Mouse (Mus musculus) heart, adult 2 months (tissue): ENCODE results near the gene Cadm3. TPM values are rescaled to one million over a fixed set of nuclear protein-coding genes. Genes with fewer than 3 reads are reported as not detected.

Source experiments
- DNase-seq, 2 experiments: peaks; one replicate each; pipeline ENCODE4 v3.0.0; 2021
- H3K27ac ChIP-seq: fragments of 200-600 bp; 2 replicates; pipeline ENCODE4 v1.8.1; 2022
- H3K27me3 ChIP-seq: fragments of 200-500 bp; 2 replicates; pipeline ENCODE4 v1.6.1; 2012; ENCODE audit warnings: mild to moderate bottlenecking, low read length, inconsistent platforms, mixed read lengths; ENCODE audit not compliant: control insufficient read depth, insufficient read depth
- H3K36me3 ChIP-seq: fragments of 200-500 bp; 2 replicates; pipeline ENCODE4 v1.6.1; 2012; ENCODE audit warnings: low read length, inconsistent platforms; ENCODE audit not compliant: control insufficient read depth, insufficient read depth
- H3K4me1 ChIP-seq: fragments of 200-500 bp; 2 replicates; pipeline ENCODE4 v1.6.1; 2011; ENCODE audit warnings: low read length; ENCODE audit not compliant: control insufficient read depth, insufficient read depth
- H3K4me3 ChIP-seq: fragments of 200-600 bp; 2 replicates; pipeline ENCODE4 v1.8.1; 2022
- H3K79me2 ChIP-seq: fragments of 200-500 bp; replicated peaks from 2 replicates; pipeline ENCODE4 v1.6.1; 2012; ENCODE audit warnings: mild to moderate bottlenecking, inconsistent platforms, low read length, moderate library complexity, mixed read lengths; ENCODE audit not compliant: control insufficient read depth, insufficient read depth
- H3K9ac ChIP-seq: fragments of 200-500 bp; 2 replicates; pipeline ENCODE4 v1.6.1; 2012; ENCODE audit warnings: low read depth, mild to moderate bottlenecking, control low read depth, inconsistent platforms, low read length, mixed read lengths
- CTCF ChIP-seq: fragments of 200-600 bp; IDR thresholded peaks from 2 replicates; pipeline ENCODE4 v1.8.1; 2022; ENCODE audit warnings: antibody characterized with exemption, mild to moderate bottlenecking, moderate library complexity
- EP300 ChIP-seq: fragments of 200-500 bp; IDR thresholded peaks from 2 replicates; pipeline ENCODE4 v1.6.1; 2011; ENCODE audit warnings: low read depth, low read length, control low read depth; ENCODE audit not compliant: insufficient read depth
- POLR2A ChIP-seq: fragments of 200-500 bp; IDR thresholded peaks from 2 replicates; pipeline ENCODE4 v1.6.1; 2011; ENCODE audit warnings: mild to moderate bottlenecking, low read depth, low read length, control low read depth; ENCODE audit not compliant: insufficient read depth
- WGBS: fragments of 180-500 bp; shearing (Covaris S2); methylation state at CpG from one replicate; pipeline ENCODE4 v1.1.7; 2018; 5-methylcytosine and 5-hydroxymethylcytosine counted together
- intact Hi-C: fragments of 180-260 bp; cut with DNase I; formaldehyde crosslinking; loops from one replicate; pipeline ENCODE4 v1.15.1; 2025
- long read RNA-seq: library from polyadenylated mRNA; stranded (forward); transcript quantifications from one replicate; pipeline ENCODE4 v2.0.0, GENCODE M21; 2021
- polyA plus RNA-seq: library from polyadenylated mRNA; depleted of rRNA; stranded (reverse); fragments of >200 nt; gene quantifications from 2 replicates; pipeline ENCODE4 v1.2.3, GENCODE M21; 2012; rRNA removed
- total RNA-seq, 2 experiments: library from RNA; stranded (reverse); gene quantifications; 2 replicates each; pipeline ENCODE4 v1.2.3; 2021

The Cadm3 gene
- total RNA-seq (1 to 10 TPM; 1.6 to 2.6 TPM), polyA plus RNA-seq (4.1 and 8.1 TPM in 2 replicates)
- long read RNA-seq, result 0 reads

- Histone ChIP-seq H3K27ac (no peak within 1 kb of the TSS), H3K36me3 (no peaks in the 10 kb centered on the region), H3K9ac (no peak within 1 kb of the TSS), H3K27me3 (peaks cover 9% of the 10 kb centered on the region), H3K79me2 (no peaks in the 10 kb centered on the region), H3K4me3 (no peak within 1 kb of the TSS), H3K4me1 (no peaks in the 10 kb centered on the region)
- DNase-seq, result peak; percentile 17 to 27
- intact Hi-C loops, result no loop called here
- WGBS, result 1% methylated on average over 46 of the region's 46 CpGs
- TF ChIP-seq POLR2A, result no peak
- no peak for TF ChIP-seq CTCF
- no peak for TF ChIP-seq EP300
Observed at GRCm38 (mm10) chr1:173367356-173368046, at the start of gene Cadm3. Cadm3 (minus strand) TSS chr1:173367695.

- no peaks in the 10 kb centered on the region for H3K27me3 ChIP-seq
- WGBS, result 84% methylated on average over 3 of the region's 3 CpGs
- no peak overlapping the region for H3K9ac ChIP-seq
- no peak for TF ChIP-seq CTCF
- TF ChIP-seq POLR2A, result no peak
- TF ChIP-seq EP300, result no peak
- no peaks in the 10 kb centered on the region for H3K4me1 ChIP-seq
- intact Hi-C loops, result no loop called here
- no peak for DNase-seq
- H3K36me3 ChIP-seq, result no peaks in the 10 kb centered on the region
- H3K27ac ChIP-seq, result no peak overlapping the region
- no peak overlapping the region for H3K4me3 ChIP-seq
- H3K79me2 ChIP-seq, result no peaks in the 10 kb centered on the region
Observed at GRCm38 (mm10) chr1:173414631-173415030, 47.1 kb upstream of the Cadm3 start.

- no peaks in the 10 kb centered on the region for H3K4me1 ChIP-seq
- no peaks in the 10 kb centered on the region for H3K36me3 ChIP-seq
- no peak overlapping the region for H3K27ac ChIP-seq
- H3K9ac ChIP-seq, result no peak overlapping the region
- H3K79me2 ChIP-seq, result no peaks in the 10 kb centered on the region
- intact Hi-C loops, result no loop called here
- no peak for TF ChIP-seq POLR2A
- TF ChIP-seq CTCF, result no peak
- TF ChIP-seq EP300, result no peak
- WGBS, result 56% methylated on average over 4 of the region's 4 CpGs
- no peaks in the 10 kb centered on the region for H3K27me3 ChIP-seq
- H3K4me3 ChIP-seq, result no peak overlapping the region
- DNase-seq, result no peak
Observed at GRCm38 (mm10) chr1:173411863-173412262, 44.4 kb upstream of the Cadm3 start.

- no peaks in the 10 kb centered on the region for H3K79me2 ChIP-seq
- H3K27me3 ChIP-seq, result no peaks in the 10 kb centered on the region
- intact Hi-C loops, result no loop called here
- no peaks in the 10 kb centered on the region for H3K36me3 ChIP-seq
- DNase-seq, result no peak
- H3K27ac ChIP-seq, result no peak overlapping the region
- no peak for TF ChIP-seq CTCF
- no peak for TF ChIP-seq POLR2A
- TF ChIP-seq EP300, result no peak
- no peaks in the 10 kb centered on the region for H3K4me1 ChIP-seq
- H3K4me3 ChIP-seq, result no peak overlapping the region
- no peak overlapping the region for H3K9ac ChIP-seq
Observed at GRCm38 (mm10) chr1:173409066-173409465, 41.6 kb upstream of the Cadm3 start.

- Histone ChIP-seq H3K4me3 (no peak overlapping the region), H3K27ac (no peak overlapping the region), H3K27me3 (no peaks in the 10 kb centered on the region), H3K79me2 (no peaks in the 10 kb centered on the region), H3K9ac (no peak overlapping the region), H3K4me1 (no peaks in the 10 kb centered on the region), H3K36me3 (no peaks in the 10 kb centered on the region)
- DNase-seq, result no peak
- intact Hi-C loops, result no loop called here
- TF ChIP-seq POLR2A (no peak), CTCF (no peak), EP300 (no peak)
- WGBS, result 69% methylated on average over 5 of the region's 5 CpGs
Observed at GRCm38 (mm10) chr1:173404696-173405309, 37.3 kb upstream of the Cadm3 start.

- peak; percentile 29 to 70 for DNase-seq
- WGBS, result 20% methylated on average over 3 of the region's 3 CpGs
- intact Hi-C loops, result loop anchor here (1.0 to 10.0 kb wide), 4 partner anchors 59 to 990 kb away; partner anchors contain the start of gene Dusp23
Observed at GRCm38 (mm10) chr1:173398323-173398970, 31.0 kb upstream of the Cadm3 start.

More at GRCm38 (mm10) chr1:173398323-173398970, 31.0 kb upstream of the Cadm3 start:
- TF ChIP-seq EP300, result no peak
- TF ChIP-seq CTCF, result peak; percentile 78
- H3K4me3 ChIP-seq, result no peak overlapping the region
- no peaks in the 10 kb centered on the region for H3K79me2 ChIP-seq
- no peak overlapping the region for H3K27ac ChIP-seq
- no peaks in the 10 kb centered on the region for H3K27me3 ChIP-seq
- no peak overlapping the region for H3K9ac ChIP-seq
- no peaks in the 10 kb centered on the region for H3K4me1 ChIP-seq
- no peaks in the 10 kb centered on the region for H3K36me3 ChIP-seq
